Mouse (Mus musculus) MEL (cell line): ENCODE measurements around the gene B3gat3. TPM values are rescaled to one million over a fixed set of nuclear protein-coding genes. Genes with fewer than 3 reads are reported as not detected.

Experiments
- DNase-seq: peaks from one replicate; pipeline ENCODE4 v3.0.0; 2011; ENCODE audit warnings: low read depth, low spot score
- H3K27ac ChIP-seq: 2 replicates; pipeline ENCODE4 v1.5.1; 2012; ENCODE audit warnings: low read depth, mild to moderate bottlenecking, control low read depth, low read length, moderate library complexity; ENCODE audit not compliant: control insufficient read depth
- H3K27me3 ChIP-seq, 2 experiments: fragments of 150-350 bp in 1 of 2; sonication (generic) in 1 of 2; 2 replicates each; pipeline ENCODE4 v1.6.1; 2012; ENCODE audit warnings: low read length in 2 of 2, mild to moderate bottlenecking in 2 of 2, improper control_type of control experiment in 1 of 2, moderate library complexity in 1 of 2; ENCODE audit not compliant: insufficient read depth in 2 of 2, control insufficient read depth in 1 of 2
- H3K36me3 ChIP-seq, 2 experiments: 2 replicates each; pipeline ENCODE4 v1.6.1; 2012 to 2014; ENCODE audit warnings: low read length in 2 of 2, improper control_type of control experiment in 1 of 2, inconsistent platforms in 1 of 2, mild to moderate bottlenecking in 1 of 2; ENCODE audit not compliant: insufficient read depth in 2 of 2, control insufficient read depth in 1 of 2
- H3K4me1 ChIP-seq, 2 experiments: fragments of 150-350 bp in 1 of 2; sonication (generic) in 1 of 2; 2 replicates each; pipeline ENCODE4 v1.6.1; 2012; ENCODE audit warnings: low read length in 2 of 2, improper control_type of control experiment in 1 of 2, mild to moderate bottlenecking in 1 of 2; ENCODE audit not compliant: insufficient read depth in 2 of 2, control insufficient read depth in 1 of 2
- H3K4me3 ChIP-seq, 2 experiments: fragments of 150-350 bp in 1 of 2; sonication (generic) in 1 of 2; 2 replicates each; pipeline ENCODE4 v1.5.1; 2012; ENCODE audit warnings: low read depth in 2 of 2, low read length in 2 of 2, mild to moderate bottlenecking in 2 of 2, moderate library complexity in 2 of 2, control low read depth in 1 of 2, improper control_type of control experiment in 1 of 2; ENCODE audit not compliant: control insufficient read depth in 1 of 2, insufficient read depth in 1 of 2
- H3K79me2 ChIP-seq: 2 replicates; pipeline ENCODE4 v1.6.1; 2012; ENCODE audit warnings: mild to moderate bottlenecking, low read length, moderate library complexity; ENCODE audit not compliant: control insufficient read depth, poor library complexity, insufficient read depth
- H3K9ac ChIP-seq: 2 replicates; pipeline ENCODE4 v1.6.1; 2012; ENCODE audit warnings: low read depth, mild to moderate bottlenecking, control low read depth, low read length, moderate library complexity; ENCODE audit not compliant: control insufficient read depth, poor library complexity, severe bottlenecking
- H3K9me3 ChIP-seq: fragments of 150-350 bp; sonication (generic); replicated peaks from 2 replicates; pipeline ENCODE4 v1.6.1; 2012; ENCODE audit warnings: mild to moderate bottlenecking, low read length, improper control_type of control experiment, moderate library complexity; ENCODE audit not compliant: insufficient read depth
- BHLHE40 ChIP-seq: IDR thresholded peaks from 2 replicates; pipeline ENCODE4 v1.6.1; 2012; ENCODE audit warnings: low read depth, mild to moderate bottlenecking, inconsistent platforms, low read length, improper control_type of control experiment, borderline replicate concordance
- CHD1 ChIP-seq: IDR thresholded peaks from 2 replicates; pipeline ENCODE4 v1.6.1; 2012; ENCODE audit warnings: low read depth, mild to moderate bottlenecking, inconsistent platforms, low read length, improper control_type of control experiment
- ETS1 ChIP-seq: IDR thresholded peaks from 2 replicates; pipeline ENCODE4 v1.6.1; 2012; ENCODE audit warnings: low read depth, mild to moderate bottlenecking, inconsistent platforms, low read length, improper control_type of control experiment, moderate library complexity
- HCFC1 ChIP-seq: IDR thresholded peaks from 2 replicates; pipeline ENCODE4 v1.6.1; 2012; ENCODE audit warnings: low read depth, mild to moderate bottlenecking, inconsistent platforms, low read length, improper control_type of control experiment, moderate library complexity
- KAT2A ChIP-seq: conservative IDR thresholded peaks from 2 replicates; pipeline ENCODE4 v1.6.1; 2012; ENCODE audit warnings: low read depth, low read length, improper control_type of control experiment, inconsistent platforms
- MAFK ChIP-seq: IDR thresholded peaks from 2 replicates; pipeline ENCODE4 v1.6.1; 2011; ENCODE audit warnings: low read depth, mild to moderate bottlenecking, low read length, improper control_type of control experiment, borderline replicate concordance
- MAX ChIP-seq: IDR thresholded peaks from 2 replicates; pipeline ENCODE4 v1.6.1; 2011; ENCODE audit warnings: low read length, improper control_type of control experiment
- MYC ChIP-seq: IDR thresholded peaks from 2 replicates; pipeline ENCODE4 v1.6.1; 2011; ENCODE audit warnings: low read depth, mild to moderate bottlenecking, low read length, improper control_type of control experiment, moderate library complexity
- POLR2A ChIP-seq, 2 experiments: IDR thresholded peaks; 2 replicates each; pipeline ENCODE4 v1.6.1; 2011 to 2012; ENCODE audit warnings: low read length in 2 of 2, mild to moderate bottlenecking in 2 of 2, control low read depth in 1 of 2, improper control_type of control experiment in 1 of 2, low read depth in 1 of 2, moderate library complexity in 1 of 2; ENCODE audit not compliant: control insufficient read depth in 1 of 2, insufficient read depth in 1 of 2, poor library complexity in 1 of 2
- POLR2AphosphoS5 ChIP-seq: IDR thresholded peaks from 2 replicates; pipeline ENCODE4 v1.6.1; 2012; ENCODE audit warnings: low read depth, borderline replicate concordance, mild to moderate bottlenecking, inconsistent platforms, low read length, moderate library complexity, mixed read lengths
- SIN3A ChIP-seq: IDR thresholded peaks from 2 replicates; pipeline ENCODE4 v1.6.1; 2012; ENCODE audit warnings: low read length, improper control_type of control experiment, inconsistent platforms
- SMC3 ChIP-seq: IDR thresholded peaks from 2 replicates; pipeline ENCODE4 v1.6.1; 2011; ENCODE audit warnings: low read depth, low read length, improper control_type of control experiment
- TCF12 ChIP-seq: IDR thresholded peaks from 2 replicates; pipeline ENCODE4 v1.6.1; 2014; ENCODE audit warnings: low read depth, mild to moderate bottlenecking, inconsistent platforms, low read length, improper control_type of control experiment, moderate library complexity
- USF1 ChIP-seq: IDR thresholded peaks from 2 replicates; pipeline ENCODE4 v1.6.1; 2014; ENCODE audit warnings: low read depth, mild to moderate bottlenecking, inconsistent platforms, low read length, improper control_type of control experiment, moderate library complexity
- USF2 ChIP-seq, 2 experiments: IDR thresholded peaks; 2 replicates each; pipeline ENCODE4 v1.6.1; 2011 to 2012; ENCODE audit warnings: improper control_type of control experiment in 2 of 2, low read length in 2 of 2, borderline replicate concordance in 1 of 2, inconsistent platforms in 1 of 2, low read depth in 1 of 2, mild to moderate bottlenecking in 1 of 2; ENCODE audit not compliant: insufficient read depth in 1 of 2
- ZC3H11A ChIP-seq: IDR thresholded peaks from 2 replicates; pipeline ENCODE4 v1.6.1; 2012; ENCODE audit warnings: low read depth, mild to moderate bottlenecking, inconsistent platforms, low read length, improper control_type of control experiment
- ZMIZ1 ChIP-seq: IDR thresholded peaks from 2 replicates; pipeline ENCODE4 v1.6.1; 2012; ENCODE audit warnings: low read depth, mild to moderate bottlenecking, inconsistent platforms, low read length, improper control_type of control experiment, moderate library complexity
- ZNF384 ChIP-seq: IDR thresholded peaks from 2 replicates; pipeline ENCODE4 v1.6.1; 2012; ENCODE audit warnings: low read depth, mild to moderate bottlenecking, inconsistent platforms, low read length, improper control_type of control experiment
- polyA plus RNA-seq, 2 experiments: library from polyadenylated mRNA; stranded (reverse) in 1 of 2; unstranded in 1 of 2; fragments of >175 nt in 1 of 2; fragments of >200 nt in 1 of 2; gene quantifications; 2 replicates each; pipeline versions ENCODE4 v1.2.1 to v1.2.4; 2012; ENCODE audit warnings: low replicate concordance in 2 of 2, low read depth in 1 of 2; ENCODE audit not compliant: insufficient read length in 2 of 2, insufficient read depth in 1 of 2, missing spikeins in 1 of 2
- total RNA-seq: library from RNA; depleted of rRNA; stranded (reverse); fragments of 300-350 nt; gene quantifications from 2 replicates; pipeline ENCODE4 v1.2.3, GENCODE M21; 2012

Gene B3gat3
- total and polyA plus RNA-seq, 3 experiments: 26.2 to 35.4 TPM; not detected in 1

GRCm38 (mm10) chr19:8920836-8921291 is 690 bp downstream of the B3gat3 start:
- Histone ChIP-seq H3K9ac (peak overlapping the region; percentile 92), H3K36me3 (peaks cover 0 to 13% of the 10 kb centered on the region in 2 experiments; a peak in 2 of 4 replicates), H3K9me3 (no peaks in the 10 kb centered on the region), H3K79me2 (peaks cover 16% of the 10 kb centered on the region), H3K4me3 (peak overlapping the region; percentile 83 to 91), H3K4me1 (peaks cover 8 to 10% of the 10 kb centered on the region in 2 experiments; a peak in 3 of 4 replicates), H3K27ac (peak overlapping the region; percentile 81), H3K27me3 (no peaks in the 10 kb centered on the region)
- peak; percentile 59 for TF ChIP-seq SIN3A
- TF ChIP-seq MYC: no peak
- TF ChIP-seq ZC3H11A: no peak
- TF ChIP-seq USF1: peak; percentile 96
- no peak for TF ChIP-seq ETS1
- no peak for TF ChIP-seq ZNF384
- TF ChIP-seq SMC3: no peak
- peak; percentile 68; the same call in 1 of the 2 replicates for TF ChIP-seq BHLHE40
- TF ChIP-seq HCFC1: no peak
- TF ChIP-seq USF2 (IDR thresholded peaks at IDR 0.05; ENCODE audit: borderline replicate concordance in 1 of 2, insufficient read depth in 1 of 2, low read depth in 1 of 2, low read length in 2 of 2): peak; percentile 81 to 84
- peak; percentile 84 for TF ChIP-seq MAX
- TF ChIP-seq CHD1: no peak
- TF ChIP-seq POLR2AphosphoS5: no peak
- no peak for TF ChIP-seq POLR2A (IDR thresholded peaks at IDR 0.05; ENCODE audit: control insufficient read depth in 1 of 2, insufficient read depth in 1 of 2, low read depth in 1 of 2, low read length in 2 of 2, poor library complexity in 1 of 2)
- no peak for TF ChIP-seq TCF12
- TF ChIP-seq ZMIZ1: no peak
- no peak for TF ChIP-seq MAFK
- TF ChIP-seq KAT2A: no peak
- DNase-seq: peak; percentile 79

- peaks cover 16% of the 10 kb centered on the region for H3K79me2 ChIP-seq
- H3K9me3 ChIP-seq: no peaks in the 10 kb centered on the region
- TF ChIP-seq ZMIZ1 (no peak), USF1 (no peak), USF2 (IDR thresholded peaks at IDR 0.05; ENCODE audit: borderline replicate concordance in 1 of 2, insufficient read depth in 1 of 2, low read depth in 1 of 2, low read length in 2 of 2) (no peak), MAFK (no peak)
- H3K27me3 ChIP-seq: no peaks in the 10 kb centered on the region
- H3K36me3 ChIP-seq: peaks cover 0 to 20% of the 10 kb centered on the region in 2 experiments; a peak in 2 of 4 replicates
- no peak overlapping the region for H3K27ac ChIP-seq
- no peak overlapping the region; the same call in 1 of the 2 replicates for H3K9ac ChIP-seq
- no peak overlapping the region for H3K4me3 ChIP-seq
- H3K4me1 ChIP-seq: peaks cover 13 to 18% of the 10 kb centered on the region in 2 experiments; a peak in 3 of 4 replicates
- no peak for DNase-seq
Measured at GRCm38 (mm10) chr19:8921741-8922140, 1.6 kb downstream of the B3gat3 start.
